Mouse (Mus musculus) lung, embryonic 16.5 days (tissue): ENCODE data around the gene Rag2. TPM values are rescaled to one million over a fixed set of nuclear protein-coding genes. Genes with fewer than 3 reads are reported as not detected.

Experiments
- ATAC-seq: fragments of 200-750 bp; cut with Nextera tagmentation; 2 replicates; pipeline ENCODE4 v1.8.0; 2017; ENCODE audit warnings: low read depth, mild to moderate bottlenecking, moderate library complexity
- H3K27ac ChIP-seq: fragments of 300-500 bp; sonication (generic); 2 replicates; pipeline ENCODE4 v1.5.1; 2014; ENCODE audit warnings: mild to moderate bottlenecking, control low read depth, low read length
- H3K27me3 ChIP-seq: fragments of 300-500 bp; sonication (generic); 2 replicates; pipeline ENCODE4 v1.6.1; 2014; ENCODE audit warnings: low read depth, low read length, mixed read lengths; ENCODE audit not compliant: control insufficient read depth, insufficient read depth
- H3K36me3 ChIP-seq: fragments of 300-500 bp; sonication (generic); 2 replicates; pipeline ENCODE4 v1.6.1; 2014; ENCODE audit warnings: low read length; ENCODE audit not compliant: control insufficient read depth, insufficient read depth
- H3K4me1 ChIP-seq: fragments of 300-500 bp; sonication (generic); replicated peaks from 2 replicates; pipeline ENCODE4 v1.6.1; 2014; ENCODE audit warnings: low read length, mixed read lengths; ENCODE audit not compliant: control insufficient read depth, insufficient read depth
- H3K4me2 ChIP-seq: fragments of 300-500 bp; sonication (generic); 2 replicates; pipeline ENCODE4 v1.6.1; 2014; ENCODE audit warnings: low read depth, low read length, control low read depth
- H3K4me3 ChIP-seq: fragments of 300-500 bp; sonication (generic); 2 replicates; pipeline ENCODE4 v1.5.1; 2014; ENCODE audit warnings: mild to moderate bottlenecking, low read length, control low read depth
- H3K9ac ChIP-seq: fragments of 300-500 bp; sonication (generic); 2 replicates; pipeline ENCODE4 v1.6.1; 2014; ENCODE audit warnings: low read length, control low read depth
- H3K9me3 ChIP-seq: fragments of 300-500 bp; sonication (generic); 2 replicates; pipeline ENCODE4 v1.6.1; 2016; ENCODE audit warnings: low read length; ENCODE audit not compliant: control insufficient read depth
- WGBS: fragments of 180-500 bp; shearing (Covaris S2); extraction: QIAGEN DNeasy Blood & Tissue Kit; methylation state at CpG from one replicate; pipeline ENCODE4 v1.1.7; 2014; 5-methylcytosine and 5-hydroxymethylcytosine counted together
- polyA plus RNA-seq: library from polyadenylated mRNA; unstranded; fragments of >200 nt; fragmentation: Nextera tagmentation; extraction: Ambion mirVana; gene quantifications from 2 replicates; pipeline ENCODE4 v1.2.1, GENCODE M21; 2015

The Rag2 gene
- polyA plus RNA-seq, 1 experiment from 2014 or later, result 0.90 TPM

DNA sequence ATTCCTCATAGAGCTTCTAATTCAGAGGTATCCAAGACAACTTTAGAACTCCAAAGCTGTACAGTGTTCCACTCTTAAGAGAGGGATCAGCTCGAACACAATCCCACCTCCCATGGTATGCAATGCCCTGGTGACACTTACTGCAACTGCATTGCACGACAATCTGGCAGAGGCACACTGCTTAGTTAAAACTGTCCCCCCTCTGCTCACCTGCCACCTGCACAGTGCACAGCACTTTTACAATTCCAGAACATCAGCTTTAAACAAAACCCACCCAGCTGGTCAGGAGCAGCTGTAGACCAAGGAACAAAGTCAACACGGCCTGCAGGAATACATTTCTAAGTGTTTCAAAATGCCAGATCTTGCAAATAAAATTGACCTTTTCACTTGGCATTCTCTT lies 3.6 kb upstream of the Rag2 start:
- ATAC-seq, result peak; percentile 61; the same call in 1 of the 2 replicates
- no peak overlapping the region for H3K4me2 ChIP-seq
- H3K9ac ChIP-seq, result no peak overlapping the region
- no peak overlapping the region for H3K4me3 ChIP-seq
- no peaks in the 10 kb centered on the region for H3K27me3 ChIP-seq
- H3K4me1 ChIP-seq, result peaks cover 3% of the 10 kb centered on the region; the same call in 1 of the 2 replicates
- H3K27ac ChIP-seq, result no peak overlapping the region
- no peaks in the 10 kb centered on the region for H3K36me3 ChIP-seq
- no peaks in the 10 kb centered on the region for H3K9me3 ChIP-seq
- WGBS, result 47% methylated on average over 3 of the region's 3 CpGs

DNA sequence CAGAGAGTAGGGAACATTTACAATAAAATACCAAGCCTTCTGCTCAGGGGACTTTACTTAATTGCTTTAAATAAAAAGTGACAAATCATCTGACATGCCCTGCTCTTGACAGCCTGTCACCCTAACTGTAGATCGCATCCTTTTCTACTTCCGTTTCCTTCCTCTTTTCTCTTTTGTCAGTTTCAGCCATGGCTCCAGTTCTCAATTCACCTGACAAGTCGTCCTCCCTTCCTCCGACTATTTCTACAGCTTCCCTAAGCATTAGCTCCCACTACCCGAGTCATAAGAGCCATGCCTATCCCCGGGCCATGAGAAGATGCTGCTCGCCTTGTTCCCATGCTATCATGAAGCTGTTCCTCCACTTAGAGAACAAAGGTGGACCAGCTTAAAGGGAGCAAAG lies 2.9 kb upstream of the Rag2 start:
- Histone ChIP-seq H3K27me3 (no peaks in the 10 kb centered on the region), H3K9ac (no peak overlapping the region), H3K36me3 (no peaks in the 10 kb centered on the region), H3K4me3 (no peak overlapping the region), H3K4me1 (peaks cover 3% of the 10 kb centered on the region; the same call in 1 of the 2 replicates), H3K4me2 (no peak overlapping the region), H3K9me3 (no peaks in the 10 kb centered on the region), H3K27ac (peak overlapping the region; percentile 27; the same call in 1 of the 2 replicates)
- WGBS, result 51% methylated on average over 7 of the region's 7 CpGs
- no peak for ATAC-seq

DNA sequence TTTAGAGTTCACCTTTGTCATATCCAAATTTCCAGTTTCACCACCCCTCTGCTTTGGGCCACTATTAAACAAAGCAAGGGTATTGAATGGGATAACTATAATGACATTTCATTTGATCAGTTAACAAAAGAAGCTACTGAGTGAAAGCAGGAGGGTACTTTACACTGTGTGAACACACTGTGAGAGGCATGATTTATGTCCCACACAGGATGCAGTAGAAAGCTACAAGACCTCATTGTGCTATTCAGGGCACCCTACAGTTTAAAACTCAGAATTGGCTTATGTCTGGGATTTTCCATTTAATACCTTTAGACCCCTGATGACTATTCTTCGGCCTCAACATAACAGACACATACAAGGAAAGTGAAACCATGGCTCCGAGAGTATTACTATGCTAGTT lies 1.5 kb upstream of the Rag2 start:
- H3K9ac ChIP-seq, result no peak overlapping the region
- H3K4me2 ChIP-seq, result no peak overlapping the region
- 84% methylated on average over 2 of the region's 2 CpGs for WGBS
- no peak for ATAC-seq
- H3K4me1 ChIP-seq, result peaks cover 3% of the 10 kb centered on the region; the same call in 1 of the 2 replicates
- no peak overlapping the region for H3K4me3 ChIP-seq
- H3K27ac ChIP-seq, result no peak overlapping the region
- H3K36me3 ChIP-seq, result no peaks in the 10 kb centered on the region
- H3K9me3 ChIP-seq, result no peaks in the 10 kb centered on the region
- no peaks in the 10 kb centered on the region for H3K27me3 ChIP-seq

DNA sequence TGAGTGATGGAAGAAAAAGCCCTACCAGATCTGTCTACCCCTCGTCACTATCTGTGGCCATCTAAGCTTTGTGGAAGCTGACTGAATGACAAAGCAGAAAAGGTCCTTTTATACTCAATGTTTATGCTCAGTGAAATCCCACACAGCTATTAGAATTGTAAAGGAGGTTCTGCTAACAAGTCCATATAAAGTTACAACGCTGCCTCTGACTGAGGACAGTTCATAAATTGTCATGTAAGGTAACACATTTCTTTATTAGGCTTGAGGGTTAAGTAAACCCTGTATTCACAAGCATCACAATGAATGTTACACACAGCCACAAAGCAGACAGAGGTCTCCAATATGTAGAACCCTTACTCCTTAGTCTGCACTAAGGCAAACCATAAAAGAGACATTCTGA lies 507 bp upstream of the Rag2 start:
- ATAC-seq, result no peak
- H3K9me3 ChIP-seq, result no peaks in the 10 kb centered on the region

DNA sequence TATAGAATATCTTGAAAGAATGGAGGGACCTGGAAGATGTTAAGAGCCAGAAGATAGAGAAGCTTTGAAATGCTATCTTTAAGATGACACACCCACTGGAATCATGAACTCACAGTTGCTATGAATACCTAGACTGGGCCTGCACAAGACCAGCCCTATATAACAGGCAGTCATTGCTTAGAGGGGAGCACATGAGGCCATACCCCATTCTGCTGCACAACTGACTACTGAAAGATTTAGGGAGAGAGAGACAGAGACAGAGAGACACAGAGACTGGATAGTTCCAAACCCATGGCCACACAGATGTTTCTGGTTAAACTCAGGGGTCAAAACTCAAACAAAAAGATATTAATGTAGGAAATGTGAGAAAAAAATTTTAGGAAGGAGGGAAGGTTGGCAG lies 2.7 kb downstream of the Rag2 start:
- Histone ChIP-seq H3K4me2 (no peak overlapping the region), H3K27me3 (no peaks in the 10 kb centered on the region), H3K9me3 (no peaks in the 10 kb centered on the region), H3K36me3 (no peaks in the 10 kb centered on the region), H3K27ac (no peak overlapping the region), H3K4me1 (no peaks in the 10 kb centered on the region), H3K4me3 (no peak overlapping the region), H3K9ac (no peak overlapping the region)
- ATAC-seq, result no peak

More for the DNA sequence above, 507 bp upstream of the Rag2 start:
- no peak overlapping the region for H3K4me2 ChIP-seq
- peaks cover 3% of the 10 kb centered on the region; the same call in 1 of the 2 replicates for H3K4me1 ChIP-seq
- 53% methylated on average over 2 of the region's 2 CpGs for WGBS
- no peak overlapping the region for H3K27ac ChIP-seq
- no peaks in the 10 kb centered on the region for H3K27me3 ChIP-seq
- H3K36me3 ChIP-seq, result no peaks in the 10 kb centered on the region
- H3K4me3 ChIP-seq, result no peak overlapping the region
- no peak overlapping the region for H3K9ac ChIP-seq

DNA sequence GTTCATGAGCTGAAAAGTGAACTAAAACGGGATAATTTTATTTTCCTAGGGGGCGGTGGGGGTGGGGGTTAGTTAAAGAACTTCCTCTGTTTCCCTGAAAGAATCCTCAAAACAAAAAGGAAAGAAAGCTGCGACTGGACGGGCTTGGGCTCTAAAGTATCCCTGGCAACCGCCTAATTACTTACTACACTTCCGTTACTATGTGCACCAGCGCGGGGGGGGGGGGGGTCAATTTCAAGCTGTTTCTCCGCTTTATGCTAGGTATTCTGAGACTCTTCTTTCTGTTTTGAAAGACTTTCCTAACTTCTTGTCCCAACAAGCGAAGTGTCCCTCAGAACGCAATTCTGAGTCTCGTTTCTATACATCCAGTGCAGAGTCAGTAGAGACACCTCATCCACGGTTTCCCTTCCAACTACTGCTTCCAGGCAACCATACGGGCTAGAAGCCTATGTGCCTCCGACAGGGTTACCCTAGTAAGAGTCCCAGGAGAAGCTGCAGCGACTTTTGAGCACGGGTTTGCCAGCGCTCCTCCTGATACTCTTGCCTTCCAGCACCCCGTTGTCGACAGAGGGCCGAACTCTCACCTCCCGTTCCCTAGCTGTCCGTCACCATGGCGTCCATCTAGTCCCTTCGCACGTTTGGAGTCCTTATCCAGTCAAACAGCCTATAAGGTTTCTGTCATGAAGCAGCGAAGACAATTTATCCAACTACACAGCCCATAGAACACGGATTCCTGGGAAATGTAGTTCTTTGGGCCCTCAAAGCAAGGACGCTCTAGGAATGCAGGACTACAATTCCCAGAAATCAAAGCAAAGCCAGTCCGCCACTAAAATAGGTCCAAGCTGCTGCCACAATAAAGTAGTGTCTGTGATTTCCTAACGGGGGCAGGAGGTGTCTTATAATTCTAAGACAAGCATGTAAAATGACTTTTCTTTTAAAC lies 4.0 kb downstream of the Rag2 start:
- H3K4me1 ChIP-seq, result no peaks in the 10 kb centered on the region
- peak overlapping the region; percentile 61 for H3K4me3 ChIP-seq
- no peaks in the 10 kb centered on the region for H3K36me3 ChIP-seq
- peak overlapping the region; percentile 72 for H3K27ac ChIP-seq
- peak overlapping the region; percentile 73 for H3K4me2 ChIP-seq
- peak overlapping the region; percentile 70 for H3K9ac ChIP-seq
- H3K9me3 ChIP-seq, result no peaks in the 10 kb centered on the region
- under 1% methylated on average over 31 of the region's 31 CpGs for WGBS
- ATAC-seq, result peak; percentile 99
- H3K27me3 ChIP-seq, result no peaks in the 10 kb centered on the region

DNA sequence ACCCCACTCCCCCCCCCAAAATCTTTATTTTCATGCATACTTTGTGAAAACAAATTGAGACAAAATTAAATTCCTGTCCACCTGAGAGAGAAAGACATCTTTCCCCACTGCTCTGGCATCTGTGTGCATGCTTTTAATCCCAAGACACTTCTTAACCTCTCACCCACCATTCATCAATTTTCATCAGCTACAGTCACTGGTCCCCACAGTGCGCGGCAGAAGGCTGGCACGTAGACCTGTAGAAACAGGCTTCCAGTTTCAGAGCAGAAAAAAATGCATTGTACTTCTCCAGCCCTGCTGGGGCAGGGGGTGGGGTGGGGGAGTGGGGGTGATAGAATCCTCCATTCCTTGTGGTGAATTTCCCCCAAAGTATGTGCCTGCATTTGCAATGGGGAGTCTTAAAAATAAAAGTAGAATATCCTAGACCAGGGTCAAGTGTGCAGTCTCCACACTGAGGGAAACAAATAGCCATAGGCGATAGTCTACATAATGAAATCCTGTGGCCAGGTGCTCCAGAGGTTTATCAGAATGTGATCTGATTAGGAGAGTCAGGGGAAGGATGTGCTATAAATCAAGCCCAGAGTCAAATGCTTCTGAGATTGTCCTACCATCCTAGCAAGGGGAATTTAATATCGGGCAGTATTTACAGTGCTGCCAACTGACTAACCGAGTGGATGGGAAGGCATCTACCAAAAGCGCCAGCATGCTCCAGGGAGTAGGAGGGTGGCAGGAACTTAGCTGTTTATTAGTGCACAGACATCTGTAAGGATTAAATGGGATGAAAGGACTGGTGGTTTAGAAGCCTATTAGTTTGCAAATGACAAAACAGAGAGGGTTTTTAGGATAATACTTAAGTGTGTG lies 14.7 kb downstream of the Rag2 start:
- H3K4me3 ChIP-seq, result no peak overlapping the region
- WGBS, result 45% methylated on average over 7 of the region's 7 CpGs
- H3K9me3 ChIP-seq, result no peaks in the 10 kb centered on the region
- H3K36me3 ChIP-seq, result no peaks in the 10 kb centered on the region
- no peak overlapping the region for H3K4me2 ChIP-seq
- H3K9ac ChIP-seq, result no peak overlapping the region
- H3K4me1 ChIP-seq, result no peaks in the 10 kb centered on the region
- ATAC-seq, result no peak
- H3K27ac ChIP-seq, result no peak overlapping the region
- no peaks in the 10 kb centered on the region for H3K27me3 ChIP-seq

DNA sequence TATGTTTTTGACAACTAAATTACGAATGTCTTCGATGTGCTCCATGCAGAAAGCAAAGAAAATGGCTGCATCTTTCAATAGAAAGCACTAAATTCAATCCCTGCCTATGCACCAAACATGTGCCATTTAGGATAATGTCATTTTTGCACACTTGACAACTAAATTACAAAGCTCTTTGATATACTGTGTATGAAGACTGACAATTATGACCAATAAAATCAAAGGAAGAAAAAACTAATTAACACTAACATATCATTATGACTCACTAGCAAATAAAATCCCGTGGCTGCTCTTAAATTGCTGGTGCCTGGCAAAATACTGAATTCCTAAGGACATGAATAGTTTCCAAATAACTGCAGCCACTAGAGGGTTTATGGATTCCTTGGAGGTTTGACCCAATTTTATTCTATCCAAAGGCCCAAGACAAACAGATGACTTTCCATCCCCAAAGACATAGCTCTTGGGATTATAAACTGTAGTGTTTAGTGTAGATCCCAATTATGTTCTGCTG lies 15.4 kb downstream of the Rag2 start:
- no peak for ATAC-seq
- no peak overlapping the region for H3K4me2 ChIP-seq
- no peaks in the 10 kb centered on the region for H3K9me3 ChIP-seq
- H3K9ac ChIP-seq, result no peak overlapping the region
- no peaks in the 10 kb centered on the region for H3K27me3 ChIP-seq
- H3K36me3 ChIP-seq, result no peaks in the 10 kb centered on the region
- no peak overlapping the region for H3K4me3 ChIP-seq
- WGBS, result 63% methylated on average over 3 of the region's 3 CpGs
- no peaks in the 10 kb centered on the region for H3K4me1 ChIP-seq
- no peak overlapping the region for H3K27ac ChIP-seq

DNA sequence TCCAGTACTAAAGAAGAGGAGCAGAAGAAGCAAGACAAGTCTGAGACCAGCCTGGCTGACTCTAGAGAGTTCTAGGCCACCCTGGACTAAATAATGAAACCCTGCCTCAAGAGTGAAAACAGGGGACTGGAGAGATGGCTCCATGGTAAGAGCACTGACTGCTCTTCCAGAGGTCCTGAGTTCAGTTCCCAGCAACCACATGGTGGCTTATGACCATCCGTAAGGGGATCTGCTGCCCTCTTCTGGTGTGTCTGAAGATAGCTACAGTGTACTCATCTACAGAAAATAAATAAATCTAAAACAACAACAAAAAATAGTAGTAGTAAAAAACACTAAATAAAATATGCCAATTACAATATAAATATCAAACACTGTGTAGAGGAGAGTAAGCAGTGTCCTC lies 21.3 kb downstream of the Rag2 start:
- Histone ChIP-seq H3K9ac (no peak overlapping the region), H3K4me2 (no peak overlapping the region), H3K4me3 (no peak overlapping the region), H3K9me3 (no peaks in the 10 kb centered on the region), H3K4me1 (no peaks in the 10 kb centered on the region), H3K27ac (no peak overlapping the region), H3K27me3 (no peaks in the 10 kb centered on the region), H3K36me3 (no peaks in the 10 kb centered on the region)
- 76% methylated on average over 1 of the region's 1 CpGs for WGBS
- ATAC-seq, result no peak
